Mouse (Mus musculus) urinary bladder, postnatal 25 days (tissue): ENCODE data around the gene Vav1.

Experiments used
- DNase-seq: peaks from one replicate; pipeline ENCODE4 v3.0.0; 2022; ENCODE audit warnings: low spot score

Gene Vav1

GRCm38 (mm10) chr17:57278943-57279590 is at the start of gene Vav1:
Gene Vav1 (plus strand): TSS chr17:57279100.
- DNase-seq, result no peak

GRCm38 (mm10) chr17:57229851-57230727 is 48.8 kb upstream of the Vav1 start:
- no peak for DNase-seq

- DNase-seq, result no peak
Observed at GRCm38 (mm10) chr17:57230728-57231125, 48.2 kb upstream of the Vav1 start.

GRCm38 (mm10) chr17:57231321-57231771 is 47.6 kb upstream of the Vav1 start:
- DNase-seq, result no peak

- DNase-seq, result no peak
Observed at GRCm38 (mm10) chr17:57232200-57232599, 46.7 kb upstream of the Vav1 start.

- no peak for DNase-seq
Observed at GRCm38 (mm10) chr17:57233038-57233437, 45.9 kb upstream of the Vav1 start.

- DNase-seq, result no peak
Observed at GRCm38 (mm10) chr17:57234254-57234928, 44.5 kb upstream of the Vav1 start.

GRCm38 (mm10) chr17:57235803-57236202 is 43.1 kb upstream of the Vav1 start:
- DNase-seq, result no peak

- DNase-seq, result no peak
Observed at GRCm38 (mm10) chr17:57237181-57237580, 41.7 kb upstream of the Vav1 start.

GRCm38 (mm10) chr17:57243650-57244370 is 35.1 kb upstream of the Vav1 start:
- no peak for DNase-seq

GRCm38 (mm10) chr17:57245311-57245929 is 33.5 kb upstream of the Vav1 start:
- DNase-seq, result no peak

- DNase-seq, result no peak
Observed at GRCm38 (mm10) chr17:57246663-57247392, 32.1 kb upstream of the Vav1 start.

- peak; percentile 71 for DNase-seq
Observed at GRCm38 (mm10) chr17:57247393-57248200, 31.3 kb upstream of the Vav1 start.

GRCm38 (mm10) chr17:57248201-57248699 is 30.6 kb upstream of the Vav1 start, which contains the start of gene Gpr108:
Gene Gpr108 (minus strand): TSS chr17:57248446.
- DNase-seq, result peak; percentile 66

GRCm38 (mm10) chr17:57248771-57249170 is 30.1 kb upstream of the Vav1 start:
- DNase-seq, result no peak

GRCm38 (mm10) chr17:57249186-57250181 is 29.4 kb upstream of the Vav1 start, which contains the start of gene Trip10:
Gene Trip10 (plus strand): TSS chr17:57249455.
- peak; percentile 100 for DNase-seq

GRCm38 (mm10) chr17:57250461-57251160 is 28.3 kb upstream of the Vav1 start:
- DNase-seq, result peak; percentile 52

- no peak for DNase-seq
Observed at GRCm38 (mm10) chr17:57251431-57251830, 27.5 kb upstream of the Vav1 start.
